Mouse (Mus musculus) cortical plate, adult 2 months (tissue): ENCODE results near the gene Satb1.

Experiments used
- CTCF ChIP-seq: fragments of 200-500 bp; IDR thresholded peaks from 2 replicates; pipeline ENCODE4 v1.5.1; 2011; ENCODE audit warnings: mild to moderate bottlenecking, control low read depth, low read length; ENCODE audit not compliant: insufficient read depth; ENCODE audit errors: extremely low read depth
- POLR2A ChIP-seq: fragments of 200-500 bp; IDR thresholded peaks from 2 replicates; pipeline ENCODE4 v1.6.1; 2011; ENCODE audit warnings: mild to moderate bottlenecking, low read length, control low read depth; ENCODE audit not compliant: insufficient read depth; ENCODE audit errors: extremely low read depth

DNA sequence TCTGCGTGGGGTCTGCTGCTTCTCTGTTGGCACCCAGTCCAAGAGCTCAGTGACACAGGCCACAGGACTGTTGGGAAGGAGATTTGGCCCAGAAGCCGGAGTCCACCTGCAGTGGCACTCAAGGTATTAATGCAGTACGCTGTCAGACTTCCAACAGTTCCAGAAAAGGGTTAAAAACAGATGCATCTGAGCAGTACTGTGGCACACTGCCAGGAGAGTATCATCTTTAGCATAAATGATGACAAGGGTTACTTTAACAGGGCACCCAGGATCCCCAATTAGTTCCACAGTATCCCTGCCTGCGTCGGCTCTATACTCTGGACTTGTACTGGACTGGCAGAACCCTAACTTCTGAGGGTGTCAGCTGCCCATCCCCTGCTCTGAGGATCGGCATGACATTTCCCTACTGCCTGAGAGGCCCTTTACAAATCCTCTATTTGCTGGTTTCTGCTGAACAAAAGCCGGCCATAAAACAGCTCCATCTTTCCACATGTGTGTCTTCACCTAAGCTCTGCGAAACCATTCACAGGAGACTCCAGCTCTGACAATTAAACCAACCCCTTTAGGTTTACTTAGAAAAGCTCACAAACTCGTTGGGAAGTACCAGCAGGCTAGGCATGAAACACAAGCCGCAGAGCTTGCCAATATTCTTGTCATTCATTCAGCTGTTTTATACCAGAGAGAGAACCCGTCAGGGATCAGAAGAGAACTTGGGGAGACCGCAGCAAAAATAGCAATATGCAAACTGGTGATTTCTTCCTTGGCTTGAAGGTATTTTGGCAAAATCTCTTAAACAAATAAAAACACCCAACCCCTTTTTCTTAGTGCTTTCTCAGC is 26.7 kb downstream of the Satb1 start:
- TF ChIP-seq POLR2A = no peak
- no peak for TF ChIP-seq CTCF
